Mouse (Mus musculus): ENCODE results near the gene Plrg1. TPM values are rescaled to one million over a fixed set of nuclear protein-coding genes. Genes with fewer than 3 reads are reported as not detected.

The Plrg1 gene
- polyA plus RNA-seq, 1 experiment from 2014 or later = 121 TPM

- 42% methylated on average over 13 of the region's 13 CpGs for WGBS
- H3K27ac ChIP-seq = no peak overlapping the region
- peak overlapping the region; percentile 42 for H3K4me2 ChIP-seq
- peaks cover 13% of the 10 kb centered on the region for H3K4me1 ChIP-seq
- peaks cover 26% of the 10 kb centered on the region for H3K36me3 ChIP-seq (ENCODE audit: poor library complexity, severe bottlenecking)
- H3K4me3 ChIP-seq = peak overlapping the region; percentile 90
- no peak for ATAC-seq
- H3K27me3 ChIP-seq = no peaks in the 10 kb centered on the region
- H3K9ac ChIP-seq = no peak overlapping the region
- H3K9me3 ChIP-seq (replicated peaks) = no peaks in the 10 kb centered on the region
Observed at GRCm38 (mm10) chr3:83054759-83055158, 563 bp upstream of the Plrg1 start.

GRCm38 (mm10) chr3:83057046-83057445 lies 1.7 kb downstream of the Plrg1 start:
- Histone ChIP-seq H3K27me3 (no peaks in the 10 kb centered on the region), H3K4me2 (no peak overlapping the region), H3K9ac (no peak overlapping the region), H3K4me3 (no peak overlapping the region), H3K36me3 (ENCODE audit: poor library complexity, severe bottlenecking) (peaks cover 47% of the 10 kb centered on the region), H3K27ac (no peak overlapping the region), H3K9me3 (replicated peaks) (no peaks in the 10 kb centered on the region), H3K4me1 (peaks cover 13% of the 10 kb centered on the region)
- ATAC-seq = no peak
- 80% methylated on average over 2 of the region's 2 CpGs for WGBS

DNA sequence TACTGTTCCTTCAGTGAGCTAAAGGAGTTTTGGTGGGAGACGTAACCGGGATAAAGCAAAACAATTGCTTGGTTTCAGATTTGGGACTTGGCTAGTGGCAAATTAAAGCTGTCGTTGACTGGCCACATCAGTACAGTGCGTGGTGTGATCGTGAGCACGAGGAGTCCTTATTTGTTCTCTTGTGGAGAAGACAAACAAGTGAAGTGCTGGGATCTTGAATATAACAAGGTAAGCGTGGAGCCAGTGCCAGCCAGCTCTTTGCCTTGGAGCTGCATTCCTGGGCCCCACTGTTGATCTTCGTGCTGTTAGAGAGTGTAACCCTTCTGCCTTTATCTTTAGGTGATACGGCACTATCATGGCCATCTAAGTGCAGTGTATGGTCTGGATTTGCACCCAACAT lies 12.6 kb downstream of the Plrg1 start:
- Histone ChIP-seq H3K4me1 (no peaks in the 10 kb centered on the region), H3K27ac (no peak overlapping the region), H3K36me3 (ENCODE audit: poor library complexity, severe bottlenecking) (peaks cover 91% of the 10 kb centered on the region), H3K27me3 (no peaks in the 10 kb centered on the region), H3K4me3 (no peak overlapping the region), H3K9ac (no peak overlapping the region), H3K9me3 (replicated peaks) (no peaks in the 10 kb centered on the region), H3K4me2 (no peak overlapping the region)
- 96% methylated on average over 9 of the region's 9 CpGs for WGBS
- ATAC-seq = no peak

GRCm38 (mm10) chr3:83068869-83069268 lies 13.5 kb downstream of the Plrg1 start:
- H3K4me1 ChIP-seq = no peaks in the 10 kb centered on the region
- H3K27me3 ChIP-seq = no peaks in the 10 kb centered on the region
- no peak overlapping the region for H3K9ac ChIP-seq
- H3K4me3 ChIP-seq = no peak overlapping the region
- no peak overlapping the region for H3K4me2 ChIP-seq
- WGBS = 96% methylated on average over 13 of the region's 13 CpGs
- H3K27ac ChIP-seq = no peak overlapping the region
- peaks cover 91% of the 10 kb centered on the region for H3K36me3 ChIP-seq (ENCODE audit: poor library complexity, severe bottlenecking)
- no peak for ATAC-seq
- no peaks in the 10 kb centered on the region for H3K9me3 ChIP-seq (replicated peaks)

- Histone ChIP-seq H3K9ac (no peak overlapping the region), H3K27ac (no peak overlapping the region), H3K36me3 (ENCODE audit: poor library complexity, severe bottlenecking) (peaks cover 86% of the 10 kb centered on the region), H3K4me1 (no peaks in the 10 kb centered on the region), H3K27me3 (no peaks in the 10 kb centered on the region), H3K4me3 (no peak overlapping the region), H3K4me2 (no peak overlapping the region), H3K9me3 (replicated peaks) (no peaks in the 10 kb centered on the region)
- WGBS = 87% methylated on average over 4 of the region's 4 CpGs
- ATAC-seq = no peak
Observed at GRCm38 (mm10) chr3:83070231-83070630, 14.9 kb downstream of the Plrg1 start.

DNA sequence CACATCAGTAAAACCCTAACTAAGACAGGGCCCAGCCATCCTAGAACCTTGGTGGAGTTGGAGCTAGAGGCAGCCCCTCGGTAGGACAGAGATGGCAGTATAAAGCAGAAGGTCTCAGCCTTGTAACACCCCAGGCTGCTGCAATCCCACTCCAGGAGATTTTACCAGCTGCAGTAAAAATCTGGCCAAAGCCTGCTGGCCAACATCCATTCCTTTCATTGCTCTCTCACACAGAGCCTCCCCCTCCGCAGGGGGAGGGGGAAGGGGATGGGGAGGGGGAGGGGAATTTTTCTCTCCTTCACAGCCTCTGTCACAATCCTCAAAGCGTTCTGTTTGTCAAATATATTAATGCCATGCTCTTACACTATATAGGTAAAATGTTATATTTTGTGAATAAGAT lies 21.2 kb downstream of the Plrg1 start:
- ATAC-seq = peak; percentile 34; the same call in 1 of the 2 replicates
- WGBS = 45% methylated on average over 2 of the region's 3 CpGs
- no peak overlapping the region for H3K4me2 ChIP-seq

GRCm38 (mm10) chr3:83080567-83081055 lies 25.3 kb downstream of the Plrg1 start:
- H3K4me1 ChIP-seq = peaks cover 9% of the 10 kb centered on the region
- H3K27me3 ChIP-seq = no peaks in the 10 kb centered on the region
- peak overlapping the region; percentile 55 for H3K4me2 ChIP-seq
- 0 out of 2 replicates have a peak overlapping the region, but pooled peaks have one; percentile 18 for H3K4me3 ChIP-seq
- no peaks in the 10 kb centered on the region for H3K36me3 ChIP-seq (ENCODE audit: poor library complexity, severe bottlenecking)
- no peak overlapping the region for H3K9ac ChIP-seq
- no peak overlapping the region for H3K27ac ChIP-seq
- peak; percentile 80 for ATAC-seq
- WGBS = 4% methylated on average over 11 of the region's 11 CpGs
- H3K9me3 ChIP-seq (replicated peaks) = no peaks in the 10 kb centered on the region

More for the DNA sequence above, 21.2 kb downstream of the Plrg1 start:
- H3K9ac ChIP-seq = no peak overlapping the region
- H3K4me1 ChIP-seq = peaks cover 9% of the 10 kb centered on the region
- H3K27ac ChIP-seq = no peak overlapping the region
- peaks cover 27% of the 10 kb centered on the region for H3K36me3 ChIP-seq (ENCODE audit: poor library complexity, severe bottlenecking)
- H3K4me3 ChIP-seq = no peak overlapping the region
- no peaks in the 10 kb centered on the region for H3K27me3 ChIP-seq
- no peaks in the 10 kb centered on the region for H3K9me3 ChIP-seq (replicated peaks)

GRCm38 (mm10) chr3:83097586-83097985 lies 42.3 kb downstream of the Plrg1 start:
- no peak overlapping the region for H3K9ac ChIP-seq
- H3K27ac ChIP-seq = no peak overlapping the region; the same call in 1 of the 2 replicates
- H3K4me3 ChIP-seq = no peak overlapping the region
- H3K36me3 ChIP-seq (ENCODE audit: poor library complexity, severe bottlenecking) = no peaks in the 10 kb centered on the region
- 3% methylated on average over 6 of the region's 6 CpGs for WGBS
- H3K4me1 ChIP-seq = peaks cover 26% of the 10 kb centered on the region
- peak overlapping the region; percentile 58 for H3K4me2 ChIP-seq
- ATAC-seq = peak; percentile 19; the same call in 1 of the 2 replicates
- peaks cover 43% of the 10 kb centered on the region for H3K27me3 ChIP-seq
- H3K9me3 ChIP-seq (replicated peaks) = no peaks in the 10 kb centered on the region

DNA sequence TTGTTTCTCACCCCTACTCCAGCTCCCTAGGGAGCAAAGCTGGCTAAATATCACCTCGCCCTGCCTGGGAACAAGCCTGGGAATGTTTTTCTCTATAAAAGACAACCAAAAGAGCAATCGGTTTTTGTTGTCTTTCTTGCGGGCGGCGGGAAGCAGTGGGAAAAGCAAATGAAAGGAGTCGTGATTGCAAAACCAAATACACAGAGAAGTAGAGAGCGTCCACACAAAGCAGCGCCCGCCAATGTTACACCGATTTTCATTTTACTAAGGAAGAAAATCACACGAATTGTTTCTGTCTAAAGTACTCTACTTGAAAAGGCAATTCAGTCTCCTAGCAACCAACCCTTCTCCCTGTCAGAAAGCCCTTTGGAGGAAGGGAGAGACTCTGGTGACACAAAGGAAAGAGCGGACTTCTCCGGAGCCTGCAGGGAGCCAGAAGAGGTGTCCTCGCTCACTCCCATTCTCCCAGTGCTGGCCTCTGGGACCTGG lies 43.3 kb downstream of the Plrg1 start:
- no peaks in the 10 kb centered on the region for H3K9me3 ChIP-seq (replicated peaks)
- WGBS = 0% methylated on average over 14 of the region's 14 CpGs
- H3K4me3 ChIP-seq = peak overlapping the region; percentile 29
- H3K36me3 ChIP-seq (ENCODE audit: poor library complexity, severe bottlenecking) = no peaks in the 10 kb centered on the region
- peaks cover 45% of the 10 kb centered on the region for H3K27me3 ChIP-seq
- H3K27ac ChIP-seq = peak overlapping the region; percentile 77
- peak; percentile 86 for ATAC-seq
- H3K9ac ChIP-seq = peak overlapping the region; percentile 50
- H3K4me2 ChIP-seq = peak overlapping the region; percentile 58
- peaks cover 26% of the 10 kb centered on the region for H3K4me1 ChIP-seq

DNA sequence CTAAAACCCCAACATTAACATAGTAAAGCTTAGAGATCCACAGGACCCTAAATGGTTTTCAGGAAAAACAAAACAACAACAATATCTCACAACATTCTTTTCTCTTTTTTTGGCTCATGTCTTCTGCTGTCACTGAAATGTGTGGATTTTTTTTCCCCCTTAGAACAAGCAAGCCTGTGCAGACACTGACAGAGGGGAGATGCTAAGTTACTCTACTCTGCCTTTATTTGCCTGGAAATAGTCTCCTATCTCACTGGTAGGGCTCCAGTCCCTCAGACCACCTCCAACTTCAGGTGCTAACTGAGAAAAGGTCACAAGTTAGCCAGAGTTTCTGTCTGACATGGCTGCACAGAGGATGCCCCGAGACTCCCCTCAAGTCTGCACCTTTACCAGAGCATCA lies 43.8 kb downstream of the Plrg1 start:
- Histone ChIP-seq H3K4me3 (peak overlapping the region; percentile 29), H3K9me3 (replicated peaks) (no peaks in the 10 kb centered on the region), H3K36me3 (ENCODE audit: poor library complexity, severe bottlenecking) (no peaks in the 10 kb centered on the region), H3K27ac (peak overlapping the region; percentile 77), H3K4me2 (peak overlapping the region; percentile 58), H3K27me3 (peaks cover 45% of the 10 kb centered on the region), H3K4me1 (peaks cover 26% of the 10 kb centered on the region), H3K9ac (peak overlapping the region; percentile 50)
- ATAC-seq = peak; percentile 26; the same call in 1 of the 2 replicates
- 79% methylated on average over 1 of the region's 1 CpGs for WGBS

DNA sequence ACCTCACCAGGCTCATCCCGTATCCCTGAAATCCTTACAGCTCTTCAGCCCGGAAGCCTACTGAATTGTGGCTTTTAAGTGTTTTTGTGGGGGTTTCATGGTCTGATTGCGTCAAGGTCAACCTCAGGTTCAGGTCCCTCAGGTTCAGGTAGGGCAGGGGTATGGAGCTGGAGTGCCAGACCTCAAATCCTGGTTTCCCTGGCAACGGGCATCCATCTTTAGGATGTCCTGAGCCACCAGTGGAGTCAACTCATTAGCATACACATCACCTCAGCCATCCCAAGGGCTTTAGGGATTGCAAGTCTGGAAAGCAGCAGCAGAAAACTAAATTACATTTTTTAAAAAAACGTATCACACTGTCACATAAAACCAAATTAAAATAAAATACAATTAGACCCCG lies 44.3 kb downstream of the Plrg1 start:
- Histone ChIP-seq H3K27ac (no peak overlapping the region), H3K9me3 (replicated peaks) (no peaks in the 10 kb centered on the region), H3K27me3 (peaks cover 45% of the 10 kb centered on the region), H3K9ac (no peak overlapping the region), H3K4me3 (no peak overlapping the region), H3K4me1 (peaks cover 26% of the 10 kb centered on the region), H3K36me3 (ENCODE audit: poor library complexity, severe bottlenecking) (no peaks in the 10 kb centered on the region), H3K4me2 (no peak overlapping the region)
- 72% methylated on average over 6 of the region's 6 CpGs for WGBS
- no peak for ATAC-seq

DNA sequence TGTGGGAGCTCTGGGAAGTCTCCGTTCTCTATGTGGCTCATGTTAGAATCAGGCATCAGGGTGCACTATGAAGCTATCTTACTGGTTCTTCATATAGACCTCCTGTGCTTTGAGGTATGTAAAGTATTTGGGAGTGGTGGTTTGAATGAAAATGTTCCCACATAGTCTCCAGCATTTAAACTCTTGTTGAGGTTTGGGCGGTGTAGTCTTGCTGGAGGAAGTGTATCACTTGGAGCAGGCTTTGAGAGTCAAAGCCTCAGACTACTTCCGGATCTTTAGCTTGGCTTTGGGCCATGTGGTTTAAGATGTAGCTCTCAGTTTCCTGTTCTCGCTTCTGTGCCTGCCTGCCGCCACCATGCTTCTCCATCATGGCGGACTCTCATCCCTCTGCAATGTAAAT lies 47.0 kb downstream of the Plrg1 start:
- H3K4me2 ChIP-seq = no peak overlapping the region
- WGBS = 94% methylated on average over 6 of the region's 6 CpGs
- peaks cover 33% of the 10 kb centered on the region for H3K27me3 ChIP-seq
- ATAC-seq = no peak
- H3K4me3 ChIP-seq = no peak overlapping the region
- H3K4me1 ChIP-seq = peaks cover 23% of the 10 kb centered on the region
- no peak overlapping the region for H3K9ac ChIP-seq
- H3K36me3 ChIP-seq (ENCODE audit: poor library complexity, severe bottlenecking) = no peaks in the 10 kb centered on the region
- no peaks in the 10 kb centered on the region; the same call in 1 of the 2 replicates for H3K9me3 ChIP-seq (replicated peaks)
- no peak overlapping the region for H3K27ac ChIP-seq

DNA sequence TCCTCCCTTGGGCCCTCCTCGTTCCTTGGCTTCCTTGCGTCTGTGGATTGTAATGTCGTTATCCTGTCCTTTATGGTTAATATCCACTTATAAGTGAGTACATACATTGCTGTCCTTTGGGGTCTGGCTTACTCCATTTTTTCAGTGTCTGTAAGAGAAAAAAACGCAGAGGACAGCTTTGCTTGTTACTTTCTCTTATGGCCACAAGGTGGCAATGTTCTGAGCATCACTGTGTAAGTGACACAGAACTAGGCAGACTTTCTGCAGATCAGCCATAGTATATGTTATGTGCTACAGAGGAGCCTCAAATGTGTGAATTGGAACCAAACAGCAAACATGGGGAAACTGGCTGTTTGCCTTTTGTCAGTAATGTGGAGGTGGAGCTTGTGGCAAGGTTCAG lies 54.8 kb downstream of the Plrg1 start:
- H3K4me1 ChIP-seq = peaks cover 13% of the 10 kb centered on the region
- H3K27me3 ChIP-seq = peaks cover 26% of the 10 kb centered on the region
- H3K4me2 ChIP-seq = no peak overlapping the region
- ATAC-seq = peak; percentile 61
- WGBS = 37% methylated on average over 4 of the region's 4 CpGs
- H3K9ac ChIP-seq = no peak overlapping the region
- no peaks in the 10 kb centered on the region for H3K36me3 ChIP-seq (ENCODE audit: poor library complexity, severe bottlenecking)
- no peak overlapping the region for H3K27ac ChIP-seq
- no peak overlapping the region for H3K4me3 ChIP-seq
- H3K9me3 ChIP-seq (replicated peaks) = no peaks in the 10 kb centered on the region; the same call in 1 of the 2 replicates

All from forebrain, embryonic 13.5 days (tissue).